In genomic region chr2:27411688-27412174, GRCm38 (mm10) we compare ENCODE assay signal across 8 mouse cellular contexts. TPM values are rescaled to one million over a fixed set of nuclear protein-coding genes. Genes with fewer than 3 reads are reported as not detected.
DNase-seq lines count a peak whose midpoint lies in the region; ATAC-seq and TF ChIP-seq lines count a peak whose summit lies in the region.

No protein-coding gene starts in this region.

- H3K9ac ChIP-seq in ES-E14 (ENCODE audit: insufficient read depth, low read depth, low read length, poor library complexity, severe bottlenecking), result peak overlapping the region; percentile 59; the same call in 1 of the 2 replicates
- no peak overlapping the region for H3K9ac ChIP-seq in embryonic facial prominence, embryonic 14.5 days (ENCODE audit: low read depth, low read length)
- no peak overlapping the region for H3K9ac ChIP-seq in neural tube, embryonic 14.5 days (replicated peaks; ENCODE audit: low read depth, low read length)

- H3K4me2 ChIP-seq in embryonic facial prominence, embryonic 14.5 days (ENCODE audit: low read depth, low read length), result peak overlapping the region; percentile 27; the same call in 1 of the 2 replicates
- no peak overlapping the region for H3K4me2 ChIP-seq in neural tube, embryonic 14.5 days (ENCODE audit: low read depth, low read length)

- H3K27ac ChIP-seq in ES-E14 (ENCODE audit: insufficient read depth, low read depth, low read length, poor library complexity, severe bottlenecking), result peak overlapping the region; percentile 55; the same call in 1 of the 2 replicates
- peak overlapping the region; percentile 67 for H3K27ac ChIP-seq in embryonic facial prominence, embryonic 14.5 days (replicated peaks; ENCODE audit: low read depth, low read length)
- H3K27ac ChIP-seq in neural tube, embryonic 14.5 days (ENCODE audit: low read depth, low read length), result peak overlapping the region; percentile 74

- peak; percentile 45; the same call in 1 of the 2 replicates for ATAC-seq in embryonic facial prominence, embryonic 14.5 days (ENCODE audit: low read depth)
- peak; percentile 50 for ATAC-seq in inflammation-experienced regulatory T-cells, adult 6 months
- ATAC-seq in neural tube, embryonic 14.5 days (ENCODE audit: low read depth), result peak; percentile 28; the same call in 1 of the 2 replicates

- H3K36me3 ChIP-seq in ES-E14 (ENCODE audit: control insufficient read depth, insufficient read depth, low read length, poor library complexity, severe bottlenecking), result no peaks in the 10 kb centered on the region
- H3K36me3 ChIP-seq in embryonic facial prominence, embryonic 14.5 days (ENCODE audit: control insufficient read depth, insufficient read depth, low read length), result no peaks in the 10 kb centered on the region
- no peaks in the 10 kb centered on the region for H3K36me3 ChIP-seq in neural tube, embryonic 14.5 days (ENCODE audit: control insufficient read depth, insufficient read depth, low read length)

- peak; percentile 51 for DNase-seq in ES-E14 (ENCODE audit: low read depth, low spot score)
- peak; percentile 85 for DNase-seq in embryonic facial prominence, embryonic 14.5 days (ENCODE audit: low spot score)
- peak; percentile 55 to 63 for DNase-seq in lung, adult 18-20 months
- no peak for DNase-seq in cerebellum, adult 9-10 months
- no peak for DNase-seq in gastrocnemius, postnatal 10 days
- no peak for DNase-seq in cerebellum, postnatal 10 days

- H3K27me3 ChIP-seq in embryonic facial prominence, embryonic 14.5 days (replicated peaks; ENCODE audit: control insufficient read depth, insufficient read depth, low read length), result no peaks in the 10 kb centered on the region
- H3K27me3 ChIP-seq in neural tube, embryonic 14.5 days (ENCODE audit: control insufficient read depth, insufficient read depth, low read length), result no peaks in the 10 kb centered on the region

- 17% methylated on average over 8 of the region's 8 CpGs for WGBS in embryonic facial prominence, embryonic 14.5 days
- WGBS in neural tube, embryonic 14.5 days, result 7% methylated on average over 8 of the region's 8 CpGs

- H3K4me1 ChIP-seq in ES-E14 (ENCODE audit: control insufficient read depth in 2 of 2, insufficient read depth in 2 of 2, low read length in 2 of 2, poor library complexity in 1 of 2), result peaks cover 28 to 41% of the 10 kb centered on the region in 2 experiments
- H3K4me1 ChIP-seq in embryonic facial prominence, embryonic 14.5 days (ENCODE audit: control insufficient read depth, insufficient read depth, low read length), result peaks cover 60% of the 10 kb centered on the region
- H3K4me1 ChIP-seq in neural tube, embryonic 14.5 days (ENCODE audit: control insufficient read depth, insufficient read depth, low read length), result peaks cover 58% of the 10 kb centered on the region

- no peaks in the 10 kb centered on the region for H3K9me3 ChIP-seq in ES-E14 (ENCODE audit: control insufficient read depth, insufficient read depth, low read depth, low read length)
- H3K9me3 ChIP-seq in embryonic facial prominence, embryonic 14.5 days (ENCODE audit: control insufficient read depth, low read length), result no peaks in the 10 kb centered on the region
- H3K9me3 ChIP-seq in neural tube, embryonic 14.5 days (ENCODE audit: control insufficient read depth, low read length), result no peaks in the 10 kb centered on the region

- in situ Hi-C loops in ES-E14 (cut with MboI; ENCODE audit: low sequenced_read_pairs in 2 of 2, unreplicated experiment in 2 of 2), result no loop called here

- H3K4me3 ChIP-seq in ES-E14 (ENCODE audit: insufficient read depth in 1 of 2, low read depth in 1 of 2, low read length in 2 of 2, poor library complexity in 1 of 2, severe bottlenecking in 1 of 2), result peak overlapping the region; percentile 34 to 49; a peak in 3 of 4 replicates
- no peak overlapping the region for H3K4me3 ChIP-seq in embryonic facial prominence, embryonic 14.5 days (ENCODE audit: low read depth, low read length)
- H3K4me3 ChIP-seq in neural tube, embryonic 14.5 days (ENCODE audit: low read depth, low read length), result no peak overlapping the region

TF ChIP-seq in ES-E14, 5 proteins besides CTCF, POLR2A, EP300 and RAD21:
- no peak for TF ChIP-seq MAFK (IDR thresholded peaks at IDR 0.05; ENCODE audit: insufficient read depth, low read depth, low read length)
- no peak for TF ChIP-seq ZC3H11A (IDR thresholded peaks at IDR 0.05; ENCODE audit: borderline replicate concordance, low read depth, low read length)
- TF ChIP-seq ZNF384 (IDR thresholded peaks at IDR 0.05; ENCODE audit: low read depth, low read length), result no peak
- TF ChIP-seq CHD2 (IDR thresholded peaks at IDR 0.05; ENCODE audit: low read depth, low read length), result no peak
- TF ChIP-seq HCFC1 (IDR thresholded peaks at IDR 0.05; ENCODE audit: borderline replicate concordance, insufficient read depth, low read length), result no peak

RNA-seq across cellular contexts. Expression of gene Vav2, which starts 15.1 kb away (rescaled TPM):
- 17.4 and 21.1 TPM in 2 replicates for total RNA-seq in ES-E14 (2012; rRNA removed)
- polyA plus RNA-seq in embryonic facial prominence, embryonic 14.5 days (2014; fragmentation: Nextera tagmentation; extraction: Ambion mirVana), result 5.7 and 7.1 TPM in 2 replicates
- 1 to 10 TPM; 3.8 to 7.1 (median 7.0) TPM for polyA plus RNA-seq in inflammation-experienced regulatory T-cells, adult 6 months (2017; shearing (Covaris generic))
- 14.5 and 18.7 TPM in 2 replicates for polyA plus RNA-seq in neural tube, embryonic 14.5 days (2014; fragmentation: Nextera tagmentation; extraction: Ambion mirVana)
- 1 to 10 TPM; 5.6 to 8.9 TPM for total RNA-seq in gastrocnemius, postnatal 10 days (2021)

RNA-seq across cellular contexts. Expression of gene Brd3os, which starts 30.4 kb away (rescaled TPM):
- total RNA-seq in ES-E14 (2012; rRNA removed), result 1.6 TPM in 2 replicates
- polyA plus RNA-seq in embryonic facial prominence, embryonic 14.5 days (2014; fragmentation: Nextera tagmentation; extraction: Ambion mirVana), result 13.0 and 15.5 TPM in 2 replicates
- polyA plus RNA-seq in inflammation-experienced regulatory T-cells, adult 6 months (2017; shearing (Covaris generic)), result not detected
- 39.6 and 51.2 TPM in 2 replicates for polyA plus RNA-seq in neural tube, embryonic 14.5 days (2014; fragmentation: Nextera tagmentation; extraction: Ambion mirVana)
- 1 to 10 TPM in 1 of 2 experiments, under 1 TPM in 1; 0.94 to 1.6 TPM for total RNA-seq in gastrocnemius, postnatal 10 days (2021)

Comparison
In these comparisons a context has a peak if more than half of its experiments do, and no peak if none do; other contexts are left out.
1. DNase-seq: peak in ES-E14 (single experiment), embryonic facial prominence, embryonic 14.5 days (single experiment) and lung, adult 18-20 months (2 of 2); none in cerebellum, adult 9-10 months (single experiment), gastrocnemius, postnatal 10 days (single experiment) and cerebellum, postnatal 10 days (0 of 2).
2. H3K4me3 ChIP-seq: peak in ES-E14 (2 of 2); none in embryonic facial prominence, embryonic 14.5 days (single experiment) and neural tube, embryonic 14.5 days (single experiment).
3. RNA of gene Brd3os, which starts 30.4 kb away (polyA plus RNA-seq): 39.6 to 51.2 TPM in neural tube, embryonic 14.5 days and 13.0 to 15.5 TPM in embryonic facial prominence, embryonic 14.5 days; not detected in inflammation-experienced regulatory T-cells, adult 6 months; every median in the first group is over 10 times any median in the second.
4. Peak in every context shown above with its lines, with median percentiles within 50 percentile points of each other: H3K27ac ChIP-seq and ATAC-seq.